Mouse (Mus musculus) adrenal gland, adult 18-20 months (tissue): Measurements from ENCODE around the gene 4933412E24Rik. TPM values are rescaled to one million over a fixed set of nuclear protein-coding genes. Genes with fewer than 3 reads are reported as not detected.

ENCODE experiments used
- DNase-seq, 2 experiments: peaks; one replicate each; pipeline ENCODE4 v3.0.0; 2021 to 2022; ENCODE audit warnings: low spot score in 2 of 2
- long read RNA-seq, 2 experiments: library from polyadenylated mRNA; stranded (forward); transcript quantifications; one replicate each; pipeline ENCODE4 v2.0.0; 2021
- total RNA-seq, 2 experiments: library from RNA; stranded (reverse); gene quantifications; 1 replicate in 1 of 2; 2 replicates in 1 of 2; pipeline ENCODE4 v1.2.3; 2021

Gene 4933412E24Rik
- not detected for total RNA-seq
- long read RNA-seq, experiment 1: 0 reads
- long read RNA-seq, experiment 2: 0 reads

DNA sequence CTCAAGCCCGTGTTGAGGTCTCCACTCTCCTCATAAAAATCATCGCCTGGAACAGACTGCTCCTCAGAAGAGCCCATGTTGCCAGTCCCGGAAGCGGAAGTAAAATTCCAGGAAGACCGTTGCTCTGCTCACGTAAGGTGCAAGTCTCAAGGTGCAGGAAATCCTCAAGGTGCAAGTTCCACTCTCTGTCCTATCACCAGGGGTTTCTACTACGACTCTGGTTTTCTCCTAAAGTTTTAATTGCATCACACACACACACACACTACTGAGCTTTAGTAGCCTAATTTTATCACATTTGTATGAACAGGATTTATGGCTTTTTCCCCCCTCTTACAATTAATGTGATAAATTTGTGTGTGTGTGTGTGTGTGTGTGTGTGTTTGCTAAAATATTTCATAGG, at the start of gene 4933412E24Rik:
Gene 4933412E24Rik (minus strand): TSS at position 101 of the 400 bp plus-strand sequence.
- no peak for DNase-seq

DNA sequence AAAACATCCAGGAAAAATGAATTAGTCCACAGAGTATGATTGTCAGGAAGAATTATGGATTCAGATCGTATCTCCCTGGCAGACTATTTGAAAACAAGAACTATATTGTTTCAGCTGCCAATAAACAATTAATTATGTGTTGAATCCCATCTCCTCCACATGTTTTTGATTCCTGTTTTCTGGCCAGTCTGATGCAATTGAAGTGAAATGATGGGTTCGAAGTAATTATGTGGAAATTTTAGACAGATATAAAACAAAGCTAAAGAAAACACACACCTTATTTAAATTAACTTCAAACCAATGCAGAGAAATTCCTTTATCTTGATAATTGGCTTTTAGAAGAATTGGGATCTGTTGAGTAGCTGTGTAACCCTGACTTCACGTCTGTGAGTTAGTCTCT, 14.3 kb upstream of the 4933412E24Rik start:
- DNase-seq: no peak

DNA sequence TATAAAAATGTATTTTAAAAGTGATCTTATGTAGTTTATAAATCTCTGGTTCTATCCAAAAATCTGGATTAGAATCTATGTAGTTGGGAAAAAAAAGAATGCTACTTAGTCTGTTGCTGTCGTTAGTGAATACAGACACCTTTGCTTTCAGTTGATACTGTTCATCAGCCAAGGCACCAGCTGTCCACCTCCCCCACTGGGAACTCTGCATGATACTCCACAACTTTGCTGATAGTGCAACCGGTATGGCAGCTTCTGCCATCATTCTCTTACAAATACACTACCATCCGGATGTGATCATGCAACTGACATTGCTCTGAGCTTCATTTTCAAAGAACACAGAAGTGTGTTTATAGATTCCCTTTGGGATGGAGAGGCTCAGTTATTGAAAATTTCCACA, 4.8 kb upstream of the 4933412E24Rik start:
- no peak for DNase-seq

DNA sequence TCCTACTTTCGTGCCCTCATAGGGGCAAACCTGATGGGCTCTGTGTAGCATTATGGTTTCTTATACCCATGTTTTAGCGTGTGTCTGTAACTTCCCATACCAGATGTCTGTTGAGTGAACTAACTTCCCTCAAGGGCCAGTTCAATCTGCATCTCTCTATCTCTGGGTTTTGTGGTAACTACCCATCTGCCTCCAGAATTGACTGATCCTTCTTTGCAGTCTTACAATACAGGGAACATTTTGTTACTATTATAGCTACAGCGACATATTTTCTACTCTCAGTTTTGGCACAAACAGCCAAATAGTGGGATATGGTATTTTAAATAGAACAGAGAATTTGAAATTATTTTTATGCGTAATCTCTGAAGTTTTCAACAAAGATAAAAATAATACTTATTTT, 6.2 kb downstream of the 4933412E24Rik start:
- no peak for DNase-seq

DNA sequence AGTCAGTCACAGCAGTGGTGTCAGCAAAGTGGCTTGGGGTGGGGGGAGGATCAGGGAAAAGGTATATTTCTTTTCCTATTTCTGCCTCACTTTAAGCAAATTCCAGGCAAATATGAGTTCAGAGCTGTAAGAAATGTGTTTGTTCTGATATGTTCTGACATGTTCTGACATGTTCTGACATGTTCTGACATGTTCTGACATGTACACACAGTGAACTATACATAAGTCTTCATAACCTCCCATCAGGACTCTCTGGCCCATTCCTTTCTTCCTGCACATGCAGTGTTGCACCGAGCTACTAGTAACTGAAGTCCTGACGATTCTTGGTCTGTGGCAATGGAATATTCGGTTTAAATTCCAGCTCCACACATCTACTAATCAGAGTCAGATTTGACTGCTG, 6.8 kb downstream of the 4933412E24Rik start:
- DNase-seq: no peak

DNA sequence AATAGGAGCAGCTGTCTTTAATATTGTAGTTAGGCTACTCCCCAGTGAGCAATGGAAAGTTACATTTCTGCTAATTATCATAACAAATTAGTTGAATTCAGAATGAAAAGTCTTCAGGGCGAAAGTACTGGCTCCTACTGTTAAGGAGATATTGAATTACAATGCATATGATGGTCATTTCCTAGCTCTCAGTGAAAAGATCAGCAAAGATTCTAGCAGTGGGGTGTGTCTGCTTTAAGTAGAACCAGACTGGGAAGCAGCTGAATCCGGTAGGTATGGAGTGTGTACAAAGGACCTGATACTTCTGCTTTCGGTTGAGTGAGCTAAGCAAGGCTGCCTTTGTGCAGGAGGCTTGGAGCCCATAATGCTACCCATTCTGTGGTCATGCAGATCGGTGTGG, 32.6 kb downstream of the 4933412E24Rik start:
- DNase-seq: no peak

DNA sequence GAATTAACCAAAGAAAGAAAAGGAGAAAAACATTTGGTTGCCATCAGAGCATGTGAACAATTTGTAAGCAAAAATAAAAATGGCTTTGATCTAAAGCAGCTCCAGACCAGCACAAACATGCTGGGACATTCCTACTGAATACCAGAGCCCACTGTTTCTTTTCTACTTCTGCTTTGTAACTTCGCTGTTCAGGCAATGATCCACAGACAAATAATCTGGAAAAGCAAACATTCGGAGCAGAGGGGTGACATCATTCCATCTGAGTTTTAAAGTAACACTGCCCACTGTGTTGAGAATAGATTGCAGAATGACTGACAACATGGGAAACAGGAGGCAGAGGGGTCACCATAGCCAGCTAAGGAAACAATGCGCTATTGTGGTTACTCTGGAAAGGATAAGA, 41.1 kb downstream of the 4933412E24Rik start:
- DNase-seq: no peak

DNA sequence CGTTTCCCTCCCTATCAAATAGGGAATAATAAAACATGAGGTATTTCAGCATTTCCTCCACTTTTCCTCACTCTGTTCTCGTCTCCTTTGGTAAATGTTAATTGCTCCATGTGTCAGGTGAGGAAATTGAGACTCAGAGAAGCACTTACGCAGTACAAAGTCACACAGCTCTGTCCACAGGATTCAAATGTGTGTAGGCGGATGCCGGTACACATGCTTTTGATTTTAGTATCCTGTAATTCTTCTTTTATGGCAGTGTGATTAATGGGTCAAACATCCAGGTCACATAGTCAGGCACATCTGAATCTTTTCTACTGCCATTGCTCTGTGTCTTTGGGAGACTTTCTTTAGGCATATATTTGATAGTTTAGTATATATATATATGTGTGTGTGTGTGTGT, 41.8 kb downstream of the 4933412E24Rik start:
- DNase-seq: no peak

DNA sequence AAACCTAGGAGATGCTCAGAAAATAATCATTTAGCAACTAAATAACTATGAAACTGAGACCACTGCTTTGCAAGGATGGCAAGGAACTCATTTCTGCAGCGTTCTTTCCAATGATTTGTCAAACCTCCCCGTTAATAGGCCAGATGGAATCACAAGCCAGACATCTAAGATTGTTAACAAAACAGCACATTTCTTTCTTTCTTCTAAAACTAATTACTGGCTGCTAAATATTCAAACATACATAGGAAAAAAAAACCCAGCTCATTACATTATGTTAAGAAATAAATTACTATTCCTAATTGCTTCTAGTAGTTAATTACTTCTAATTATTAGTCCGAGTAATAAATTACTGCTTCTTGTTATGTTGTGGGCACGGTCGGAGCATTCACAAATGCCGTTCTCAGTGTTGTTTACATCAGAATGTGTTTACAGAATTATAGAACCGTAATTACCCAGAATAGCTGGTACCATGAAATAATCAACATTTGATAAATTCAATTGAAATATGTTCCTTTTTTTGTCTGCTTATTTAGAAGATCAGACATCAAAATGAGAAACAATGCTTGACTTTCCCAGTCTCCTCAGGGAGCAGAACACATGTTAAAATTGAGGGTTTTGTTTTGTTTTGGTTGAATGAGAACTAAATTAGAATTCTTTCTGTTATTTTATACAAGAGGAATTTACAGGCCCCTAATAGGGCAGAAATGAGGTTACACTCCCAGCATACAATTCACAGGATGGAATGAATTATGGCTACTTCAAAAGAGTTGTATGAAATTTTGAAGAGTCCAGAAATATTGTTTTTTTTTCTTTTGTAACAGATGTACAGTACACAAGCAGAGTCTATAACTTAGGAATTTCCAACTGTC, 42.5 kb downstream of the 4933412E24Rik start:
- DNase-seq: no peak
